Mouse (Mus musculus): Measurements from ENCODE around the gene Efnb1.

DNA sequence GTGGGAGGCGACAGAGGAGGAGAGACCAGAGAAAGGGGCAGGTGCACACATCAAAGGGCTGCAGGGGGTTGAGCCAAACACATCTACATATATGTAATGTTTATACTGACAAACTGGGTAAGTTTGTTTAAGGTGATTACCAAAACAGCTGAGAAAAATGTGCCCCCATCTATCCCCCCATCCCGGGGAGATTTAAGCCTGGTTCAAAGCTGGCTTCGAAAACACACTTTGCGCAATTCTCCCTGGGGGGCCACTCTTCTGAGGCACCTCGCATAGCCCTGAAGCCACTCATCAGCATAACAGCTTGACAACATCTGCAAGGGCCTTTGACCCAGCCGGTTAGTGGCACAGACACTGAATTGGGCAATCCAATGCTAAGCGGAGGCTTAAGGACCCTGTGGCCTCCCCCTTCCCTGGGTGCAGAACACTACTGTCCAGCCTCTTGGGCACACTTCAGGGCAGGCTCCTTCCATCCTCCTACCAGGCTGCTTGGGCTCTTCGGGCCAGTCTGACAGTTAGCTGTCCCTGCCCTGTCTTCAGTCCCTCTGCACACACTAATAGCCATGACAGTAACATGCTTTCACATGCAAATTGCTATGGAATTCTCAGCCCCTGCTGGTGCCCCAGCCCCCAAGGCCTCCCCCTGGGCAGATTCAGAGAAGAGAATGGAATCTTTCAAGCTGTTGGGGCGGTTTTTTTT is 16.8 kb downstream of the Efnb1 start:
- no peak for TF ChIP-seq POLR2A (IDR thresholded peaks at IDR 0.05; ENCODE audit: low read depth, low read length)
- TF ChIP-seq CTCF (IDR thresholded peaks at IDR 0.05; ENCODE audit: borderline replicate concordance, insufficient read depth, low read length), result no peak
